ENCODE assay signal across 8 mouse cellular contexts in the genomic region with DNA sequence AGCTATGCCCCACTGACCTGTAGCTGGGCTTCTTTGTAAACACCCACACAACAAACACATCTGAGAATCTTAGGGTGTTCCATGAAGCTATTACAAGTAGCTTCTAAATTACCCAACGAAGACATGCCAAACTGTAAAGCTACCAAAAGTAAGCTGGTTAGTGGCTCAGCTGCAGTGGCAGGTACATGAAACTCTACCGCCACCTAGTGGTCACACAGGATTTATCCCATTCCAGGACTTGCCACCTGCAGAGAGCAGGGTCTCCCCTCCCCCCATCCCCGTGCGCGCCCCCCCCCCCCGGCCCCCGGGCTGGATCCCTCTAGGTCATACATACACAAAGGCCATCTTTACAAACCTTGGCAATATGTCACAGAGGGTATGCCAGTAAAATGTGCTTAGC.
DNase-seq lines count a peak whose midpoint lies in the region; ATAC-seq lines count a peak whose summit lies in the region.

No protein-coding gene starts in this region.

- ATAC-seq in frontal cortex, adult (ENCODE audit: low TSS enrichment) = no peak
- peak; percentile 36; the same call in 1 of the 2 replicates for ATAC-seq in megakaryocyte progenitor cell, adult 5-6 weeks (replicated peaks; ENCODE audit: poor library complexity)

- peak; percentile 33 to 88 for DNase-seq in frontal cortex, adult 2 months (ENCODE audit: extremely low spot score in 1 of 2, low spot score in 1 of 2)
- DNase-seq in adrenal gland, adult 8-10 months = peak; percentile 32
- DNase-seq in embryo, embryonic 9.5 days (ENCODE audit: extremely low spot score) = peak; percentile 79
- peak; percentile 78 to 87 for DNase-seq in heart, postnatal 14 days
- DNase-seq in layer of hippocampus, postnatal 25 days (ENCODE audit: extremely low spot score in 1 of 2, low spot score in 1 of 2) = peak; percentile 63 to 81
- DNase-seq in spleen, adult 12 weeks (ENCODE audit: low spot score) = peak; percentile 26

- intact Hi-C loops in heart, postnatal 14 days (cut with DNase I) = loop anchor here (1.0 to 10.0 kb wide), 4 partner anchors 116 to 557 kb away; no protein-coding TSS in a partner anchor

Comparison
In these comparisons a context has a peak if more than half of its experiments do, and no peak if none do; other contexts are left out.
1. DNase-seq: peak in every context shown above with its lines; median percentile 82 in heart, postnatal 14 days; 79 in embryo, embryonic 9.5 days; 72 in layer of hippocampus, postnatal 25 days; 60 in frontal cortex, adult 2 months; 32 in adrenal gland, adult 8-10 months; 26 in spleen, adult 12 weeks.